Mouse (Mus musculus): ENCODE measurements at regions not wholly inside any gene's neighbourhood (a gene's known extent, or its start where the extent isn't known, plus 50 kb on each side); places are given as distances from the start of the nearest gene placed in this dataset.

DNA sequence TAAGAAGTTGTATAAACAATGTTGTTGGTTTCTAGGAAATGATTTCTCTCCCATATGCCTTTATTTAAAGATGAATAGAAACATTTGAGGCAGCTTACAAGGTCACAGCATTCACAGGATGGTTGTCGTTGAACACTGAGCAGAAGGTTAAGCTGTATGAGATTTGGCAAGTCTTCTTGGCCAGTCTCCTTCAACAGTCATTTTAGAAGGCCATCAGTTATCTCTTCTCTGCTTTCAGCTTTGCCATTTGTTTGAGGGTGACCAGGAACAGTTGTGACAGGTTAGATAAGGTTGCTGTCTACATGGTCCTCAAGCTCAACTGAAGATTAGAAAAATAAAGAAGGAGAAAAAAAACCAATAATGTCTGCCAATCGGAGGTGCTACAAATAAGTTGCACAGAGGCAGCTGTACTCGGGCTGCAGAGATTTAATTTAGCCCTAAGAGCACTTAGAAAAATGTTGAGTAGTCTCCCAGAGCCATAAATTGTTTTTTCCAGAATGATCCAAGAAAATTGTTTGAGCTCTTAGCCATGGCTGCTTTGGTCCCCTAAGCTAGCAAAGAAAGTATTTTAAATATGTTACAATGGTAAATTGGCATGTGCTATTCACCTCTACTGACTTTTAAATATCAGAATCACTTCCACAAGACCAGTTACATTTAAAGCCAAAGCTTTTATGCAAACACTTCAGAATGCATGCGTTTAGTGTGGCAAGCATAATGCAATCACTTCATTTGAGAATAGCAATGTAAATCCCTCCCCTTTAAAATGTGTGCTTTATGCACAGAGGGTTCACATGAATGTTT is 1025.6 kb downstream of the Diaph3 start:
- TF ChIP-seq MXI1 (IDR thresholded peaks at IDR 0.05; ENCODE audit: low read depth, low read length) = no peak
- TF ChIP-seq CHD2 (IDR thresholded peaks at IDR 0.05; ENCODE audit: low read length) = no peak
- TF ChIP-seq CTCF (IDR thresholded peaks at IDR 0.05 in 2 of 3, conservative IDR thresholded peaks at IDR 0.05 in 1 of 3; ENCODE audit: control insufficient read depth in 1 of 3, insufficient read depth in 1 of 3, low read depth in 2 of 3, low read length in 3 of 3, poor library complexity in 1 of 3, severe bottlenecking in 1 of 3) = no peak
- 0 out of 2 replicates have a peak, but pooled peaks have one; percentile 5 for TF ChIP-seq GATA1 (IDR thresholded peaks at IDR 0.05; ENCODE audit: low read depth, low read length)
- TF ChIP-seq EP300 (IDR thresholded peaks at IDR 0.05; ENCODE audit: low read depth in 1 of 2, low read length in 2 of 2) = no peak
- TF ChIP-seq USF1 (IDR thresholded peaks at IDR 0.05; ENCODE audit: low read depth, low read length) = no peak
- TF ChIP-seq TCF12 (IDR thresholded peaks at IDR 0.05; ENCODE audit: low read depth, low read length) = no peak
- TF ChIP-seq USF2 (IDR thresholded peaks at IDR 0.05; ENCODE audit: borderline replicate concordance in 1 of 2, insufficient read depth in 1 of 2, low read depth in 1 of 2, low read length in 2 of 2) = no peak
- TF ChIP-seq HCFC1 (IDR thresholded peaks at IDR 0.05; ENCODE audit: low read depth, low read length) = no peak
- no peak for TF ChIP-seq ZKSCAN1 (IDR thresholded peaks at IDR 0.05; ENCODE audit: low read depth, low read length)
- no peak for TF ChIP-seq GABPA (IDR thresholded peaks at IDR 0.05; ENCODE audit: low read depth, low read length)

Measured in MEL (cell line).